Mouse (Mus musculus) adrenal gland, postnatal 25 days (tissue): Measurements from ENCODE around the gene Crim1. TPM values are rescaled to one million over a fixed set of nuclear protein-coding genes. Genes with fewer than 3 reads are reported as not detected.

Experiments
- DNase-seq: peaks from one replicate; pipeline ENCODE4 v3.0.0; 2021; ENCODE audit warnings: mixed read lengths
- microRNA-seq, 2 experiments: library from miRNA; unstranded; fragments of <30 nt; microRNA quantifications; one replicate each; pipeline ENCODE4 v1.2.0; 2021
- total RNA-seq: library from RNA; stranded (reverse); gene quantifications from 2 replicates; pipeline ENCODE4 v1.2.3, GENCODE M21; 2021

Gene Crim1
- total RNA-seq, 1 experiment from 2014 or later: 38.5 TPM

- DNase-seq: no peak
These were observed 225.0 kb downstream of the Crim1 start for GRCm38 (mm10) chr17:78425026-78425425.

Small RNAs within 50 kb of the gene (microRNA-seq; reads per million reads assigned to microRNA genes)
- gene Gm25069: 0 reads per million in 2 experiments

Other genes starting within 250 kb of the Crim1 start
- 48.8 and 59.3 TPM in 2 replicates for gene Fez2, start 217.9 kb downstream of the Crim1 start, total RNA-seq